Mouse (Mus musculus) bone marrow, adult 2 months (tissue): Measurements from ENCODE around the gene Prx. TPM values are rescaled to one million over a fixed set of nuclear protein-coding genes. Genes with fewer than 3 reads are reported as not detected.

Experiments
- H3K27ac ChIP-seq: fragments of 200-500 bp; 2 replicates; pipeline ENCODE4 v1.5.1; 2012; ENCODE audit warnings: low read depth, mild to moderate bottlenecking, control low read depth, inconsistent platforms, low read length; ENCODE audit not compliant: control insufficient read depth, poor library complexity, insufficient read depth
- H3K4me1 ChIP-seq: fragments of 200-500 bp; 2 replicates; pipeline ENCODE4 v1.6.1; 2011; ENCODE audit warnings: low read length; ENCODE audit not compliant: control insufficient read depth, insufficient read depth
- H3K4me3 ChIP-seq: fragments of 200-500 bp; replicated peaks from 2 replicates; pipeline ENCODE3; 2011; ENCODE audit warnings: mild to moderate bottlenecking, low read depth, low read length, control low read depth; ENCODE audit not compliant: control insufficient read depth
- CTCF ChIP-seq: fragments of 200-500 bp; IDR thresholded peaks from 2 replicates; pipeline ENCODE4 v1.5.1; 2011; ENCODE audit warnings: low read length, control low read depth; ENCODE audit not compliant: control insufficient read depth, insufficient read depth
- POLR2A ChIP-seq: fragments of 200-500 bp; IDR thresholded peaks from 2 replicates; pipeline ENCODE4 v1.6.1; 2011; ENCODE audit warnings: low read depth, mild to moderate bottlenecking, control low read depth, low read length, borderline replicate concordance; ENCODE audit not compliant: control insufficient read depth
- WGBS: fragments of 180-500 bp; shearing (Covaris S2); methylation state at CpG from one replicate; pipeline ENCODE4 v1.1.7; 2018; 5-methylcytosine and 5-hydroxymethylcytosine counted together
- polyA plus RNA-seq: library from polyadenylated mRNA; stranded (reverse); fragments of >200 nt; gene quantifications from 2 replicates; pipeline ENCODE4 v1.2.4, GENCODE M21; 2011; ENCODE audit warnings: low replicate concordance; ENCODE audit not compliant: missing spikeins, insufficient read depth, insufficient read length

Prx gene
- polyA plus RNA-seq, 1 experiment, result 3.4 TPM

- no peak for TF ChIP-seq POLR2A
- no peak for TF ChIP-seq CTCF
- WGBS, result 76% methylated on average over 1 of the region's 1 CpGs
Observed at GRCm38 (mm10) chr7:27520599-27520998, 21.5 kb downstream of the Prx start.

GRCm38 (mm10) chr7:27522967-27523366, 23.8 kb downstream of the Prx start, which contains the start of gene Hipk4:
Gene Hipk4 (plus strand): TSS chr7:27523267.
- H3K27ac ChIP-seq, result no peak within 1 kb of the TSS
- no peak for TF ChIP-seq POLR2A
- no peak for TF ChIP-seq CTCF
- H3K4me3 ChIP-seq, result no peak within 1 kb of the TSS
- WGBS, result 74% methylated on average over 5 of the region's 5 CpGs
- no peaks in the 10 kb centered on the region for H3K4me1 ChIP-seq

More at GRCm38 (mm10) chr7:27520599-27520998, 21.5 kb downstream of the Prx start:
- no peak overlapping the region for H3K4me3 ChIP-seq
- no peak overlapping the region for H3K27ac ChIP-seq
- H3K4me1 ChIP-seq, result no peaks in the 10 kb centered on the region

- Histone ChIP-seq H3K4me3 (no peak overlapping the region), H3K27ac (no peak overlapping the region), H3K4me1 (no peaks in the 10 kb centered on the region)
- 92% methylated on average over 13 of the region's 13 CpGs for WGBS
- TF ChIP-seq CTCF (no peak), POLR2A (no peak)
Observed at GRCm38 (mm10) chr7:27523805-27524204, 24.7 kb downstream of the Prx start.

- TF ChIP-seq POLR2A (no peak), CTCF (peak; percentile 96)
- no peaks in the 10 kb centered on the region for H3K4me1 ChIP-seq
- H3K4me3 ChIP-seq, result no peak overlapping the region
- 16% methylated on average over 10 of the region's 10 CpGs for WGBS
- no peak overlapping the region for H3K27ac ChIP-seq
Observed at GRCm38 (mm10) chr7:27526039-27526827, 27.1 kb downstream of the Prx start.

- TF ChIP-seq POLR2A, result no peak
- 90% methylated on average over 21 of the region's 21 CpGs for WGBS
- no peaks in the 10 kb centered on the region for H3K4me1 ChIP-seq
- no peak overlapping the region for H3K4me3 ChIP-seq
- H3K27ac ChIP-seq, result no peak overlapping the region
Observed at GRCm38 (mm10) chr7:27529070-27529469, 29.9 kb downstream of the Prx start.

GRCm38 (mm10) chr7:27530937-27531336, 31.8 kb downstream of the Prx start:
- peaks cover 2% of the 10 kb centered on the region; the same call in 1 of the 2 replicates for H3K4me1 ChIP-seq

GRCm38 (mm10) chr7:27531707-27532106, 32.6 kb downstream of the Prx start:
- Histone ChIP-seq H3K27ac (no peak overlapping the region), H3K4me1 (peaks cover 2% of the 10 kb centered on the region; the same call in 1 of the 2 replicates), H3K4me3 (no peak overlapping the region)
- TF ChIP-seq CTCF, result no peak
- TF ChIP-seq POLR2A, result no peak
- WGBS, result 94% methylated on average over 10 of the region's 10 CpGs

More at GRCm38 (mm10) chr7:27530937-27531336, 31.8 kb downstream of the Prx start:
- WGBS, result 73% methylated on average over 3 of the region's 3 CpGs
- H3K4me3 ChIP-seq, result no peak overlapping the region
- H3K27ac ChIP-seq, result no peak overlapping the region
- TF ChIP-seq POLR2A, result no peak
- TF ChIP-seq CTCF, result no peak

GRCm38 (mm10) chr7:27532480-27533050, 33.4 kb downstream of the Prx start:
- WGBS, result 92% methylated on average over 9 of the region's 9 CpGs
- TF ChIP-seq POLR2A (no peak), CTCF (no peak)
- Histone ChIP-seq H3K27ac (no peak overlapping the region), H3K4me3 (no peak overlapping the region), H3K4me1 (peaks cover 3% of the 10 kb centered on the region)
